Mouse (Mus musculus): ENCODE measurements around the gene Wbp1. TPM values are rescaled to one million over a fixed set of nuclear protein-coding genes. Genes with fewer than 3 reads are reported as not detected.

Wbp1 gene
- polyA plus RNA-seq, 1 experiment, result 79.6 TPM

GRCm38 (mm10) chr6:83092416-83093127, 28.8 kb downstream of the Wbp1 start:
- TF ChIP-seq POLR2AphosphoS2 (IDR thresholded peaks at IDR 0.05; ENCODE audit: insufficient read length, low read depth), result no peak
- no peak for TF ChIP-seq MYOG (IDR thresholded peaks at IDR 0.05; ENCODE audit: control insufficient read depth in 1 of 3, insufficient read depth in 1 of 3, insufficient read length in 2 of 3, low read depth in 2 of 3)
- Histone ChIP-seq H3K79me2 (ENCODE audit: control insufficient read depth, insufficient read depth) (no peaks in the 10 kb centered on the region), H3K27me3 (ENCODE audit: control insufficient read depth, insufficient read depth, insufficient read length) (peaks cover 33% of the 10 kb centered on the region), H3K4me3 (no peak overlapping the region), H3ac (ENCODE audit: control insufficient read depth, insufficient read length) (no peak overlapping the region), H3K4me2 (ENCODE audit: low read depth) (no peak overlapping the region), H3K36me3 (ENCODE audit: control insufficient read depth, insufficient read depth) (no peaks in the 10 kb centered on the region)

- Histone ChIP-seq H3K79me2 (ENCODE audit: control insufficient read depth, insufficient read depth) (no peaks in the 10 kb centered on the region), H3K27me3 (ENCODE audit: control insufficient read depth, insufficient read depth, insufficient read length) (peaks cover 47% of the 10 kb centered on the region), H3K36me3 (ENCODE audit: control insufficient read depth, insufficient read depth) (no peaks in the 10 kb centered on the region), H3K4me2 (ENCODE audit: low read depth) (no peak overlapping the region), H3K4me3 (no peak overlapping the region), H3ac (ENCODE audit: control insufficient read depth, insufficient read length) (no peak overlapping the region)
- TF ChIP-seq CEBPB (IDR thresholded peaks at IDR 0.05; ENCODE audit: insufficient read depth, poor library complexity, severe bottlenecking) (no peak), TCF3 (IDR thresholded peaks at IDR 0.05; ENCODE audit: insufficient read length, low read depth) (no peak)
Observed at GRCm38 (mm10) chr6:83087926-83088260, 33.5 kb downstream of the Wbp1 start.

DNA sequence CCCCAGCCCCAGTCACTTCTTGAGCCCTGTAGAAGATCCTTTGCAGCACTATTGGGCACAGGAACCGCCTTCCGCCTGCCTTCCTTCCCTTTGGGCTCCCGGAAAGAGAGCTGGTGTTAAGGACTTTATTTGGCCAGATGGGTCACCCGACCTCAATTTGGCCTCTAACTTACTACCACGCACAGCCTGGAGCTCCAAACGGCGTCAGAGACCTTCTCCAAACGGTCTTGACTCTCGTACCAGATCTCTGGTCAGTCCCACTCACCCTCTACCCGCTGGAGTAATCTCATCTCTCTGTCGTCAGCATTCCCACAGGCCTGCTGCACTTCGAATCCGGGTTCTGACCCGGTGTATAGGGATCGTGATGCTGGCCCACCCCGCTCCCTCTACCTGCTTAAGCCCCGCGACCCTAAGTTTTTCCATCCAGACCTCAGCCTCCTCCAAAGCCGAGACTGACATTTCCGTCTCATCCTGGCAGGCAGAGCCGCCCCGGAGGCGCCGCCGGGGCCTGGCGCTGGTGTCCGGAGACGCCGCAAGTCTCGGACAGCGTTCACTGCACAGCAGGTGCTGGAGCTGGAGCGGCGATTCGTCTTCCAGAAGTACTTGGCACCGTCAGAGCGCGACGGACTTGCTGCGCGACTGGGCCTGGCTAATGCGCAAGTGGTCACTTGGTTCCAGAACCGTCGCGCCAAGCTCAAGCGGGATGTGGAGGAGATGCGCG, 34.0 kb downstream of the Wbp1 start:
- H3K4me2 ChIP-seq (ENCODE audit: low read depth), result no peak overlapping the region
- no peaks in the 10 kb centered on the region for H3K79me2 ChIP-seq (ENCODE audit: control insufficient read depth, insufficient read depth)
- H3ac ChIP-seq (ENCODE audit: control insufficient read depth, insufficient read length), result no peak overlapping the region
- TF ChIP-seq TCF12 (IDR thresholded peaks at IDR 0.05; ENCODE audit: insufficient read depth, poor library complexity, severe bottlenecking) (no peak), MYOG (IDR thresholded peaks at IDR 0.05; ENCODE audit: control insufficient read depth in 1 of 3, insufficient read depth in 1 of 3, insufficient read length in 2 of 3, low read depth in 2 of 3) (no peak), SRF (IDR thresholded peaks at IDR 0.05; ENCODE audit: control insufficient read depth, insufficient read length, low read depth) (no peak), E2F4 (IDR thresholded peaks at IDR 0.05; ENCODE audit: insufficient read depth) (no peak), CEBPB (IDR thresholded peaks at IDR 0.05; ENCODE audit: insufficient read depth, poor library complexity, severe bottlenecking) (no peak), USF1 (IDR thresholded peaks at IDR 0.05; ENCODE audit: low read depth) (no peak), POLR2A (IDR thresholded peaks at IDR 0.05; ENCODE audit: insufficient read length, low read depth) (no peak), MAX (IDR thresholded peaks at IDR 0.05; ENCODE audit: low read depth) (no peak), POLR2AphosphoS2 (IDR thresholded peaks at IDR 0.05; ENCODE audit: insufficient read length, low read depth) (no peak), REST (IDR thresholded peaks at IDR 0.05; ENCODE audit: insufficient read depth, insufficient read length) (no peak), MYOD1 (IDR thresholded peaks at IDR 0.05; ENCODE audit: control insufficient read depth in 1 of 3, insufficient read length in 2 of 3, low read depth in 2 of 3) (no peak), TCF3 (IDR thresholded peaks at IDR 0.05; ENCODE audit: insufficient read length, low read depth) (no peak)
- no peaks in the 10 kb centered on the region for H3K36me3 ChIP-seq (ENCODE audit: control insufficient read depth, insufficient read depth)
- H3K27me3 ChIP-seq (ENCODE audit: control insufficient read depth, insufficient read depth, insufficient read length), result peaks cover 42% of the 10 kb centered on the region
- H3K4me3 ChIP-seq, result no peak overlapping the region

- Histone ChIP-seq H3K79me2 (ENCODE audit: control insufficient read depth, insufficient read depth) (no peaks in the 10 kb centered on the region), H3K27me3 (ENCODE audit: control insufficient read depth, insufficient read depth, insufficient read length) (peaks cover 42% of the 10 kb centered on the region), H3ac (ENCODE audit: control insufficient read depth, insufficient read length) (no peak within 1 kb of the TSS), H3K4me3 (no peak within 1 kb of the TSS), H3K4me2 (ENCODE audit: low read depth) (peak within 1 kb of the TSS; percentile 48), H3K36me3 (ENCODE audit: control insufficient read depth, insufficient read depth) (peaks cover 5% of the 10 kb centered on the region)
- TF ChIP-seq POLR2A (IDR thresholded peaks at IDR 0.05; ENCODE audit: insufficient read length, low read depth) (no peak), POLR2AphosphoS2 (IDR thresholded peaks at IDR 0.05; ENCODE audit: insufficient read length, low read depth) (no peak), MYOG (IDR thresholded peaks at IDR 0.05; ENCODE audit: control insufficient read depth in 1 of 3, insufficient read depth in 1 of 3, insufficient read length in 2 of 3, low read depth in 2 of 3) (no peak), USF1 (IDR thresholded peaks at IDR 0.05; ENCODE audit: low read depth) (no peak), MYOD1 (IDR thresholded peaks at IDR 0.05; ENCODE audit: control insufficient read depth in 1 of 3, insufficient read length in 2 of 3, low read depth in 2 of 3) (no peak), SRF (IDR thresholded peaks at IDR 0.05; ENCODE audit: control insufficient read depth, insufficient read length, low read depth) (no peak), CEBPB (IDR thresholded peaks at IDR 0.05; ENCODE audit: insufficient read depth, poor library complexity, severe bottlenecking) (no peak), TCF12 (IDR thresholded peaks at IDR 0.05; ENCODE audit: insufficient read depth, poor library complexity, severe bottlenecking) (no peak), E2F4 (IDR thresholded peaks at IDR 0.05; ENCODE audit: insufficient read depth) (no peak), TCF3 (IDR thresholded peaks at IDR 0.05; ENCODE audit: insufficient read length, low read depth) (no peak), REST (IDR thresholded peaks at IDR 0.05; ENCODE audit: insufficient read depth, insufficient read length) (no peak), MAX (IDR thresholded peaks at IDR 0.05; ENCODE audit: low read depth) (no peak)
Observed at GRCm38 (mm10) chr6:83086121-83087035, 35.0 kb downstream of the Wbp1 start, which contains the start of gene Lbx2. TSS of gene Lbx2 (plus strand) at chr6:83086367.
